Mouse (Mus musculus) limb, embryonic 14.5 days (tissue): Measurements from ENCODE around the gene Lhx6. TPM values are rescaled to one million over a fixed set of nuclear protein-coding genes. Genes with fewer than 3 reads are reported as not detected.

Experiments used
- ATAC-seq: fragments of 200-750 bp; cut with Nextera tagmentation; 2 replicates; pipeline ENCODE4 v1.8.0; 2017; ENCODE audit warnings: low read depth, moderate number of reproducible peaks, moderate TSS enrichment; ENCODE audit not compliant: low FRiP score
- DNase-seq: peaks from one replicate; pipeline ENCODE4 v3.0.0-alpha.2; 2015; ENCODE audit warnings: low spot score
- H3K27ac ChIP-seq: fragments of 300-500 bp; sonication (generic); replicated peaks from 2 replicates; pipeline ENCODE4 v1.5.1; 2014; ENCODE audit warnings: low read depth, mild to moderate bottlenecking, low read length, moderate library complexity, mixed read lengths
- H3K27me3 ChIP-seq: fragments of 300-500 bp; sonication (generic); 2 replicates; pipeline ENCODE4 v1.6.1; 2014; ENCODE audit warnings: low read length, mixed read lengths; ENCODE audit not compliant: control insufficient read depth, insufficient read depth
- H3K36me3 ChIP-seq: fragments of 300-500 bp; sonication (generic); 2 replicates; pipeline ENCODE4 v1.6.1; 2014; ENCODE audit warnings: mild to moderate bottlenecking, low read length, moderate library complexity, mixed read lengths; ENCODE audit not compliant: control insufficient read depth, insufficient read depth
- H3K4me1 ChIP-seq: fragments of 300-500 bp; sonication (generic); 2 replicates; pipeline ENCODE4 v1.6.1; 2014; ENCODE audit warnings: antibody characterized with exemption, low read length, mixed read lengths; ENCODE audit not compliant: control insufficient read depth, insufficient read depth
- H3K4me2 ChIP-seq: fragments of 300-500 bp; sonication (generic); replicated peaks from 2 replicates; pipeline ENCODE4 v1.6.1; 2014; ENCODE audit warnings: low read depth, mild to moderate bottlenecking, low read length, moderate library complexity; ENCODE audit not compliant: severe bottlenecking
- H3K4me3 ChIP-seq: fragments of 300-500 bp; sonication (generic); replicated peaks from 2 replicates; pipeline ENCODE4 v1.5.1; 2014; ENCODE audit warnings: low read length
- H3K9ac ChIP-seq: fragments of 300-500 bp; sonication (generic); 2 replicates; pipeline ENCODE4 v1.6.1; 2014; ENCODE audit warnings: mild to moderate bottlenecking, low read depth, low read length, moderate library complexity; ENCODE audit not compliant: severe bottlenecking
- H3K9me3 ChIP-seq: fragments of 300-500 bp; sonication (generic); 2 replicates; pipeline ENCODE4 v1.6.1; 2016; ENCODE audit warnings: low read length; ENCODE audit not compliant: control insufficient read depth
- POLR2A ChIP-seq: fragments of 200-500 bp; IDR thresholded peaks from 2 replicates; pipeline ENCODE4 v1.8.0; 2012; ENCODE audit warnings: inconsistent platforms, mild to moderate bottlenecking, moderate library complexity, borderline replicate concordance; ENCODE audit not compliant: insufficient read depth, insufficient read length; ENCODE audit errors: extremely low read depth
- WGBS: fragments of 180-500 bp; shearing (Covaris S2); extraction: QIAGEN DNeasy Blood & Tissue Kit; methylation state at CpG from one replicate; pipeline ENCODE4 v1.1.7; 2014; 5-methylcytosine and 5-hydroxymethylcytosine counted together
- polyA plus RNA-seq, 2 experiments: library from polyadenylated mRNA; depleted of rRNA in 1 of 2; stranded (reverse) in 1 of 2; unstranded in 1 of 2; fragments of >200 nt; fragmentation: Nextera tagmentation in 1 of 2; extraction: Ambion mirVana in 1 of 2; gene quantifications; 2 replicates each; pipeline versions ENCODE4 v1.2.1 to v1.2.3; 2012 to 2014

Gene Lhx6
- polyA plus RNA-seq, 2 experiments, result 1.3 to 2.0 TPM

GRCm38 (mm10) chr2:36099739-36100138, 5.5 kb downstream of the Lhx6 start:
- TF ChIP-seq POLR2A, result no peak
- Histone ChIP-seq H3K36me3 (no peaks in the 10 kb centered on the region), H3K27me3 (peaks cover 100% of the 10 kb centered on the region), H3K9ac (no peak overlapping the region), H3K4me2 (no peak overlapping the region), H3K4me3 (no peak overlapping the region), H3K4me1 (peaks cover 21% of the 10 kb centered on the region), H3K9me3 (no peaks in the 10 kb centered on the region), H3K27ac (no peak overlapping the region)
- 14% methylated on average over 6 of the region's 6 CpGs for WGBS
- DNase-seq (no peak), ATAC-seq (no peak)

- Histone ChIP-seq H3K9me3 (no peaks in the 10 kb centered on the region), H3K4me3 (no peak overlapping the region), H3K27ac (no peak overlapping the region), H3K9ac (no peak overlapping the region), H3K27me3 (peaks cover 100% of the 10 kb centered on the region), H3K36me3 (no peaks in the 10 kb centered on the region), H3K4me2 (no peak overlapping the region), H3K4me1 (peaks cover 10% of the 10 kb centered on the region)
- DNase-seq (no peak), ATAC-seq (no peak)
- WGBS, result 5% methylated on average over 5 of the region's 5 CpGs
- TF ChIP-seq POLR2A, result no peak
Observed at GRCm38 (mm10) chr2:36098021-36098420, 7.2 kb downstream of the Lhx6 start.

DNA sequence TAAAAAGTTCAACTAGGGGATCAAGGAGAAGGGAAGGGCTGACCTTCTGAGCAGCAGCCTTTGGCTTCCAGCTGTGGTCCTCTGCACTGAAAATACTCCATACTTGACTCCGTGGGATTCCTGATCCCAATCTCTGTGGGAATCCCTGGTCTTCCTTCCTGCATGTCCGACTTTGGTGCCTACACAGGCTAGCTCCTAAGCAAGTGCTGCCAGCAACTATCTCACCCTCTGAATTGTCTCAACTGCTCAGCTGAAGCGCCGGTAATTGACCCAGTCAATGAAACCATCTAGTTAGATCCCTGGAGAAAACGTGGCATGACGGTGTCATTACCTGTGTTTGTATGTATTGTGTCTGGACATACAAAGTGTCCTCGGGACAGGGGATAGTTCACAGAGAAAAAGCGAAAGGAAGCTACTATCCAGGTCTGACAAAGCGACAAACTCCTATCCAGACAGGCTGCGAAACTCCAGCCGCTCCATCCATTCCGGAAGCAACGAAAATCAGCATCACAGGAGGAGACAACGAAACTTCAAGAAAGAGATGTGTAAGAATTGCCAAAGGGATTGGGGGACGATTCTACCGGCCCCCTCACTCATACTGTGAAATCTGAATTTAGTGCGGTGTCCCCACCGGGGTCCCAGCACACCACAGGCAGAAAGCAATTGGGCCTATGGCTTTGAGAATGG, 7.9 kb downstream of the Lhx6 start:
- Histone ChIP-seq H3K27me3 (peaks cover 100% of the 10 kb centered on the region), H3K27ac (no peak overlapping the region), H3K4me3 (no peak overlapping the region), H3K36me3 (no peaks in the 10 kb centered on the region), H3K4me2 (no peak overlapping the region), H3K9me3 (no peaks in the 10 kb centered on the region), H3K4me1 (peaks cover 2% of the 10 kb centered on the region; the same call in 1 of the 2 replicates), H3K9ac (no peak overlapping the region)
- 6% methylated on average over 18 of the region's 18 CpGs for WGBS
- no peak for TF ChIP-seq POLR2A
- no peak for DNase-seq
- no peak for ATAC-seq

GRCm38 (mm10) chr2:36093914-36094475, 11.2 kb downstream of the Lhx6 start:
- Histone ChIP-seq H3K9ac (no peak overlapping the region), H3K36me3 (no peaks in the 10 kb centered on the region), H3K9me3 (no peaks in the 10 kb centered on the region), H3K27me3 (peaks cover 94% of the 10 kb centered on the region), H3K27ac (no peak overlapping the region), H3K4me2 (no peak overlapping the region), H3K4me3 (no peak overlapping the region), H3K4me1 (peaks cover 8% of the 10 kb centered on the region)
- DNase-seq, result no peak
- ATAC-seq, result no peak
- no peak for TF ChIP-seq POLR2A
- WGBS, result 3% methylated on average over 31 of the region's 31 CpGs

DNA sequence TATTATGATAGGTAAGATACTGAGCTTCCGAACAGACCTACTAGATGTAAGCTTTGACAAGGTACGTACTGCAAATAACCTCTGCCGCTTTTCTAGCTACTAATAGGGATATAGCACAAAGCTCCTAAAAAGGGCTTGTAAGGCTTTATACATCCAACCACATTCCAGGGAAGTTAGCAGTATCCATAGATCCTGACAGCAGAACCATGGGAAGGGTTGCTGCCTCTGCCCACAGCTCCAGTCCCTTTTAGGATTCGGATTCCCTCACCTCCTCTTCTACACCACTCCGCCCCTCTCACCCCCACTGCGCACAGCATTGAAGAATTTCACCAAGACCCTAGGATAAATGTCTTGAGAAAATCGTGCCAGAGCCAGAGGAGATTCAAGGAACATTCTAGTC, 11.9 kb downstream of the Lhx6 start:
- H3K9me3 ChIP-seq, result no peaks in the 10 kb centered on the region
- H3K4me1 ChIP-seq, result peaks cover 8% of the 10 kb centered on the region
- no peak overlapping the region for H3K27ac ChIP-seq
- no peak for ATAC-seq
- H3K9ac ChIP-seq, result no peak overlapping the region
- no peak overlapping the region for H3K4me3 ChIP-seq
- H3K36me3 ChIP-seq, result no peaks in the 10 kb centered on the region
- no peak overlapping the region for H3K4me2 ChIP-seq
- peaks cover 87% of the 10 kb centered on the region for H3K27me3 ChIP-seq
- no peak for DNase-seq
- TF ChIP-seq POLR2A, result no peak
- WGBS, result 17% methylated on average over 7 of the region's 7 CpGs

DNA sequence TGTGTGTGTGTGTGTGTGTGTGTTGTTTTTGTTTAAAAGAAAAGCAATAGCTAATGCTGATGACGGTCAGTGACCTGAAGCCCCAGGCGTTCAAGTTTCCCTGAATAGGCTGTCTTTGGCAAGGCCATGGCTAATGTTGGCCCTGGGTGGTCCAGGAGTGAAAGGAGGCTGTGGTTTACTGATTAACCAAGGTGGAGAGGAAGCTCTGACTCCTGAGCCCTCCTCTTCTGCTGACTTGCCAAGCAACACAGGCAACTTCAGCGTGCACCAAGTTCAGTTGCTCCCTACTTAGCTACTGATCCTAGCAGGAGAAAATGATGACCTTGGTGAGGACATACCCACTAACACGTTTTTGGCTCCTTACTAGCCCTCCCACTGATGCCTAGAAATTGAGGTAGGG, 12.5 kb downstream of the Lhx6 start:
- 4% methylated on average over 4 of the region's 4 CpGs for WGBS
- TF ChIP-seq POLR2A, result no peak
- Histone ChIP-seq H3K9ac (no peak overlapping the region), H3K36me3 (no peaks in the 10 kb centered on the region), H3K27ac (no peak overlapping the region), H3K4me1 (peaks cover 8% of the 10 kb centered on the region), H3K27me3 (peaks cover 81% of the 10 kb centered on the region), H3K4me3 (no peak overlapping the region), H3K4me2 (no peak overlapping the region), H3K9me3 (no peaks in the 10 kb centered on the region)
- ATAC-seq, result no peak
- DNase-seq, result no peak
